ENCODE assay signal across 9 mouse cellular contexts in genomic region chr5:110769272-110769671, GRCm38 (mm10). TPM values are rescaled to one million over a fixed set of nuclear protein-coding genes. Genes with fewer than 3 reads are reported as not detected.
DNase-seq lines count a peak whose midpoint lies in the region; ATAC-seq lines count a peak whose summit lies in the region.
"Had no signal": no experiment of that assay in that cellular context is flagged by ENCODE, and none has a peak within 500 bp of the region (broad histone marks: within the 10 kb centered on the region; RNA-seq: fewer than 3 reads in every experiment).

No protein-coding gene starts in this region.

- H3K36me3 ChIP-seq in heart, embryonic 12.5 days = peaks cover 15% of the 10 kb centered on the region
- H3K36me3 ChIP-seq in hindbrain, embryonic 11.5 days (ENCODE audit: control insufficient read depth, insufficient read depth, low read length) = 0 out of 2 replicates have a peak, but pooled peaks cover 2% of the 10 kb centered on the region
- H3K36me3 ChIP-seq in midbrain, embryonic 10.5 days = peaks cover 39% of the 10 kb centered on the region

- no peaks in the 10 kb centered on the region for H3K27me3 ChIP-seq in heart, embryonic 12.5 days (replicated peaks)
- H3K27me3 ChIP-seq in hindbrain, embryonic 11.5 days (ENCODE audit: control insufficient read depth, insufficient read depth, low read length) = no peaks in the 10 kb centered on the region
- no peaks in the 10 kb centered on the region for H3K27me3 ChIP-seq in midbrain, embryonic 10.5 days (ENCODE audit: low read depth, poor library complexity, severe bottlenecking)
- H3K27me3 ChIP-seq: Patski had no signal

- WGBS in heart, embryonic 12.5 days = 50% methylated on average over 4 of the region's 4 CpGs
- WGBS in hindbrain, embryonic 11.5 days = 63% methylated on average over 4 of the region's 4 CpGs
- 67% methylated on average over 4 of the region's 4 CpGs for WGBS in midbrain, embryonic 10.5 days

- no peaks in the 10 kb centered on the region for H3K9me3 ChIP-seq in heart, embryonic 12.5 days (replicated peaks)
- no peaks in the 10 kb centered on the region for H3K9me3 ChIP-seq in hindbrain, embryonic 11.5 days (ENCODE audit: control insufficient read depth, low read length)
- no peaks in the 10 kb centered on the region for H3K9me3 ChIP-seq in midbrain, embryonic 10.5 days (replicated peaks)

- peaks cover 22% of the 10 kb centered on the region for H3K4me1 ChIP-seq in heart, embryonic 12.5 days (replicated peaks)
- H3K4me1 ChIP-seq in hindbrain, embryonic 11.5 days (replicated peaks; ENCODE audit: control insufficient read depth, insufficient read depth, low read length) = peaks cover 6% of the 10 kb centered on the region; the same call in 1 of the 2 replicates
- peaks cover 26% of the 10 kb centered on the region for H3K4me1 ChIP-seq in midbrain, embryonic 10.5 days

- no peak for DNase-seq in heart, postnatal 25 days (ENCODE audit: low spot score)
- DNase-seq in MN1 (ENCODE audit: low spot score) = peak; percentile 29
- DNase-seq in hindbrain, embryonic 11.5 days (ENCODE audit: low spot score) = no peak
- DNase-seq in midbrain, embryonic 10.5 days (ENCODE audit: low spot score) = no peak
- no peak for DNase-seq in right cerebral cortex, postnatal 14 days
- no peak for DNase-seq in gastrocnemius, postnatal 10 days
- DNase-seq in right cerebral cortex, postnatal 25 days = no peak

- no peak overlapping the region for H3K27ac ChIP-seq in heart, embryonic 12.5 days (ENCODE audit: poor library complexity, severe bottlenecking)
- H3K27ac ChIP-seq in hindbrain, embryonic 11.5 days (ENCODE audit: low read depth, low read length) = no peak overlapping the region
- peak overlapping the region; percentile 95 for H3K27ac ChIP-seq in midbrain, embryonic 10.5 days (replicated peaks)

- H3K9ac ChIP-seq in heart, embryonic 12.5 days = peak overlapping the region; percentile 88
- peak overlapping the region; percentile 92 for H3K9ac ChIP-seq in hindbrain, embryonic 11.5 days (ENCODE audit: low read depth, low read length)

- peak overlapping the region; percentile 82 for H3K4me3 ChIP-seq in heart, embryonic 12.5 days
- peak overlapping the region; percentile 94 for H3K4me3 ChIP-seq in hindbrain, embryonic 11.5 days (ENCODE audit: low read depth, low read length)
- peak overlapping the region; percentile 93 for H3K4me3 ChIP-seq in midbrain, embryonic 10.5 days

- intact Hi-C loops in heart, postnatal 25 days (cut with DNase I) = no loop called here

- H3K4me2 ChIP-seq in heart, embryonic 12.5 days = peak overlapping the region; percentile 75
- peak overlapping the region; percentile 44 for H3K4me2 ChIP-seq in hindbrain, embryonic 11.5 days (replicated peaks; ENCODE audit: low read depth, low read length)

- no peak for ATAC-seq in heart, embryonic 12.5 days (ENCODE audit: insufficient number of reproducible peaks, low FRiP score)
- no peak for ATAC-seq in hindbrain, embryonic 11.5 days (ENCODE audit: low FRiP score)

RNA-seq across cellular contexts. Expression of gene Ep400, which starts 1.2 kb away (rescaled TPM):
- 32.1 and 32.7 TPM in 2 replicates for polyA plus RNA-seq in heart, embryonic 12.5 days (2016; fragmentation: Nextera tagmentation; extraction: Ambion mirVana)
- total RNA-seq in heart, postnatal 25 days (2021) = 10 to 100 TPM; 34.9 to 36.6 TPM
- polyA plus RNA-seq in hindbrain, embryonic 11.5 days (2014; fragmentation: Nextera tagmentation; extraction: Ambion mirVana) = 42.1 and 49.7 TPM in 2 replicates
- polyA plus RNA-seq in midbrain, embryonic 10.5 days (2016; fragmentation: Nextera tagmentation; extraction: Ambion mirVana) = 57.5 and 65.6 TPM in 2 replicates
- 10 to 100 TPM; 34.9 to 51.7 TPM for total RNA-seq in gastrocnemius, postnatal 10 days (2021)

RNA-seq across cellular contexts. Expression of gene Pus1, which starts 11.2 kb away (rescaled TPM):
- 33.8 and 37.8 TPM in 2 replicates for polyA plus RNA-seq in heart, embryonic 12.5 days (2016; fragmentation: Nextera tagmentation; extraction: Ambion mirVana)
- total RNA-seq in heart, postnatal 25 days (2021) = 10 to 100 TPM; 16.1 to 17.9 TPM
- polyA plus RNA-seq in hindbrain, embryonic 11.5 days (2014; fragmentation: Nextera tagmentation; extraction: Ambion mirVana) = 15.5 and 17.3 TPM in 2 replicates
- 35.6 and 41.3 TPM in 2 replicates for polyA plus RNA-seq in midbrain, embryonic 10.5 days (2016; fragmentation: Nextera tagmentation; extraction: Ambion mirVana)
- 10 to 100 TPM; 14.1 to 15.9 TPM for total RNA-seq in gastrocnemius, postnatal 10 days (2021)

RNA-seq across cellular contexts. Expression of gene Ulk1, which starts 40.6 kb away (rescaled TPM):
- polyA plus RNA-seq in heart, embryonic 12.5 days (2016; fragmentation: Nextera tagmentation; extraction: Ambion mirVana) = 17.4 TPM in 2 replicates
- 10 to 100 TPM; 73.2 to 78.0 TPM for total RNA-seq in heart, postnatal 25 days (2021)
- polyA plus RNA-seq in hindbrain, embryonic 11.5 days (2014; fragmentation: Nextera tagmentation; extraction: Ambion mirVana) = 31.7 and 36.1 TPM in 2 replicates
- 18.4 and 23.6 TPM in 2 replicates for polyA plus RNA-seq in midbrain, embryonic 10.5 days (2016; fragmentation: Nextera tagmentation; extraction: Ambion mirVana)
- total RNA-seq in gastrocnemius, postnatal 10 days (2021) = 10 to 100 TPM; 26.2 to 34.1 TPM
